ENCODE assay signal across 7 mouse cellular contexts in genomic region chr17:35021163-35021808, GRCm38 (mm10). TPM values are rescaled to one million over a fixed set of nuclear protein-coding genes. Genes with fewer than 3 reads are reported as not detected.
DNase-seq lines count a peak whose midpoint lies in the region; ATAC-seq and TF ChIP-seq lines count a peak whose summit lies in the region.

No protein-coding gene starts in this region.

- H3K9ac ChIP-seq in intestine, postnatal 0 days (ENCODE audit: low read depth, low read length) = no peak overlapping the region
- H3K9ac ChIP-seq in midbrain, embryonic 13.5 days (replicated peaks) = peak overlapping the region; percentile 37

- no peak overlapping the region for H3K27ac ChIP-seq in intestine, postnatal 0 days (ENCODE audit: low read depth, low read length)
- H3K27ac ChIP-seq in midbrain, embryonic 13.5 days = peak overlapping the region; percentile 39; the same call in 1 of the 2 replicates

- no peaks in the 10 kb centered on the region for H3K9me3 ChIP-seq in intestine, postnatal 0 days (ENCODE audit: control insufficient read depth)
- no peaks in the 10 kb centered on the region for H3K9me3 ChIP-seq in midbrain, embryonic 13.5 days

- peak; percentile 99 for TF ChIP-seq CTCF in intestine, postnatal 0 days (IDR thresholded peaks at IDR 0.05; ENCODE audit: low read depth)

- WGBS in intestine, postnatal 0 days = 14% methylated on average over 17 of the region's 17 CpGs
- WGBS in midbrain, embryonic 13.5 days = 4% methylated on average over 17 of the region's 17 CpGs

- H3K4me2 ChIP-seq in intestine, postnatal 0 days (replicated peaks; ENCODE audit: low read depth) = peak overlapping the region; percentile 14; the same call in 1 of the 2 replicates
- H3K4me2 ChIP-seq in midbrain, embryonic 13.5 days (replicated peaks) = peak overlapping the region; percentile 32

- intact Hi-C loops in left cerebral cortex, postnatal 4 days (cut with DNase I) = loop anchor here (1.0 kb wide), 1 partner anchor 38 kb away; the partner anchor contains the start of gene Ddah2

- peaks cover 6% of the 10 kb centered on the region for H3K4me1 ChIP-seq in intestine, postnatal 0 days (replicated peaks; ENCODE audit: control insufficient read depth, insufficient read depth, low read length)
- H3K4me1 ChIP-seq in midbrain, embryonic 13.5 days (replicated peaks) = peaks cover 23% of the 10 kb centered on the region

- H3K36me3 ChIP-seq in intestine, postnatal 0 days (ENCODE audit: control insufficient read depth, insufficient read depth) = peaks cover 1% of the 10 kb centered on the region; the same call in 1 of the 2 replicates
- H3K36me3 ChIP-seq in midbrain, embryonic 13.5 days = peaks cover 16% of the 10 kb centered on the region

- ATAC-seq in intestine, postnatal 0 days = no peak
- ATAC-seq in midbrain, embryonic 13.5 days = peak; percentile 69

- no peaks in the 10 kb centered on the region for H3K27me3 ChIP-seq in intestine, postnatal 0 days (replicated peaks; ENCODE audit: control insufficient read depth, insufficient read depth, low read length)
- no peaks in the 10 kb centered on the region for H3K27me3 ChIP-seq in midbrain, embryonic 13.5 days

- peak; percentile 76 for DNase-seq in adrenal gland, adult 8-10 months
- DNase-seq in embryo, embryonic 11.5 days (ENCODE audit: low read depth, low spot score) = peak; percentile 76
- DNase-seq in gastrocnemius, postnatal 4 days (ENCODE audit: low spot score in 2 of 2) = peak; percentile 90 to 93
- DNase-seq in left cerebral cortex, postnatal 4 days = peak; percentile 95
- DNase-seq in spleen, adult 18-20 months = peak; percentile 71 to 90

- H3K4me3 ChIP-seq in intestine, postnatal 0 days (ENCODE audit: low read depth, low read length) = no peak overlapping the region
- no peak overlapping the region for H3K4me3 ChIP-seq in midbrain, embryonic 13.5 days (replicated peaks)

RNA-seq across cellular contexts. Expression of gene Vwa7, which starts 4.9 kb away (rescaled TPM):
- total RNA-seq in adrenal gland, adult 8-10 months (2022) = 1 to 10 TPM in 2 of 4 experiments, under 1 TPM in 2; 0.75 to 1.8 (median 1.2) TPM
- 1 to 10 TPM in 1 of 2 experiments, under 1 TPM in 1; 0.96 to 1.2 TPM for total RNA-seq in gastrocnemius, postnatal 4 days (2021)
- 0.12 and 0.20 TPM in 2 replicates for polyA plus RNA-seq in intestine, postnatal 0 days (2015; fragmentation: Nextera tagmentation; extraction: Ambion mirVana)
- total RNA-seq in left cerebral cortex, postnatal 4 days (2021) = under 1 TPM; 0.12 to 0.16 TPM
- polyA plus RNA-seq in midbrain, embryonic 13.5 days (2015; fragmentation: Nextera tagmentation; extraction: Ambion mirVana) = 0.13 and 0.20 TPM in 2 replicates

RNA-seq across cellular contexts. Expression of gene Sapcd1, which starts 6.5 kb away (rescaled TPM):
- total RNA-seq in adrenal gland, adult 8-10 months (2022) = 1 to 10 TPM in 2 of 4 experiments, under 1 TPM in 2; 0.91 to 2.8 (median 0.99) TPM
- total RNA-seq in gastrocnemius, postnatal 4 days (2021) = 1 to 10 TPM; 5.4 to 6.3 TPM
- polyA plus RNA-seq in intestine, postnatal 0 days (2015; fragmentation: Nextera tagmentation; extraction: Ambion mirVana) = 3.2 and 4.6 TPM in 2 replicates
- total RNA-seq in left cerebral cortex, postnatal 4 days (2021) = under 1 TPM; 0.98 to 0.99 TPM
- polyA plus RNA-seq in midbrain, embryonic 13.5 days (2015; fragmentation: Nextera tagmentation; extraction: Ambion mirVana) = 3.8 and 4.3 TPM in 2 replicates

RNA-seq across cellular contexts. Expression of gene Vars, which starts 20.5 kb away (rescaled TPM):
- total RNA-seq in adrenal gland, adult 8-10 months (2022) = 10 to 100 TPM; 57.9 to 76.0 (median 67.7) TPM
- 10 to 100 TPM; 50.8 to 58.3 TPM for total RNA-seq in gastrocnemius, postnatal 4 days (2021)
- 74.0 and 84.2 TPM in 2 replicates for polyA plus RNA-seq in intestine, postnatal 0 days (2015; fragmentation: Nextera tagmentation; extraction: Ambion mirVana)
- 10 to 100 TPM; 91.0 to 94.3 TPM for total RNA-seq in left cerebral cortex, postnatal 4 days (2021)
- 61.0 and 69.1 TPM in 2 replicates for polyA plus RNA-seq in midbrain, embryonic 13.5 days (2015; fragmentation: Nextera tagmentation; extraction: Ambion mirVana)

RNA-seq across cellular contexts. Expression of gene Msh5, which starts 25.3 kb away (rescaled TPM):
- total RNA-seq in adrenal gland, adult 8-10 months (2022) = 1 to 10 TPM in 3 of 4 experiments, under 1 TPM in 1; 0.73 to 4.0 (median 2.2) TPM
- total RNA-seq in gastrocnemius, postnatal 4 days (2021) = 1 to 10 TPM; 4.5 to 5.4 TPM
- polyA plus RNA-seq in intestine, postnatal 0 days (2015; fragmentation: Nextera tagmentation; extraction: Ambion mirVana) = 1.4 and 3.0 TPM in 2 replicates
- total RNA-seq in left cerebral cortex, postnatal 4 days (2021) = 1 to 10 TPM; 2.0 to 3.2 TPM
- polyA plus RNA-seq in midbrain, embryonic 13.5 days (2015; fragmentation: Nextera tagmentation; extraction: Ambion mirVana) = 3.3 and 3.7 TPM in 2 replicates

RNA-seq across cellular contexts. Expression of gene Clic1, which starts 28.5 kb away (rescaled TPM):
- total RNA-seq in adrenal gland, adult 8-10 months (2022) = 100 to 1,000 TPM in 2 of 4 experiments, 10 to 100 TPM in 2; 83.2 to 134 (median 113) TPM
- 10 to 100 TPM; 87.2 to 89.7 TPM for total RNA-seq in gastrocnemius, postnatal 4 days (2021)
- 290 and 312 TPM in 2 replicates for polyA plus RNA-seq in intestine, postnatal 0 days (2015; fragmentation: Nextera tagmentation; extraction: Ambion mirVana)
- total RNA-seq in left cerebral cortex, postnatal 4 days (2021) = 10 to 100 TPM; 20.2 to 20.3 TPM
- 93.7 and 99.6 TPM in 2 replicates for polyA plus RNA-seq in midbrain, embryonic 13.5 days (2015; fragmentation: Nextera tagmentation; extraction: Ambion mirVana)
